In the genomic region with DNA sequence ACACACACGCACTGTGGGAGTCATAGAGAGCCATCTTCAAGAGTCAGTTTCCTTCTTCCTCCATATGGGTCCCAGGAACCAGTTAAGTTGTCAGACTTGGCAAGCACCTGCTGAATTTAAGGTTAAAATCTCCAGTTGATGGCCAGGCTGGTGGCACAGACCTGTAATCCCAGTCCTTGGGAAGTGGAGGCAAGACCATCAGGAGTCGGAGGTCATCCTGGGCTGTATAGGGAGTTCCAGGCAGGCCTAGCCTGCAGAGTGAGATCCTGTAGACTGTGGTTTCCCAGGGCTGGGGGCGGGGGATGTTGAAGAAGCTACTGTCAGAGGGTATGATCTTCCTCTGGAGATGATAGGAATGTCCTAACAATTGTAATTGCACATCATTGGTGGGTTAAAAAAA, we compare ENCODE assay signal across 27 mouse cellular contexts. TPM values are rescaled to one million over a fixed set of nuclear protein-coding genes. Genes with fewer than 3 reads are reported as not detected.
"Had no signal": no experiment of that assay in that cellular context is flagged by ENCODE, and none has a peak within 500 bp of the region (broad histone marks: within the 10 kb centered on the region; RNA-seq: fewer than 3 reads in every experiment).

No protein-coding gene starts in this region.

- H3K4me3 ChIP-seq: lung, embryonic 15.5 days; megakaryocyte, embryonic 14.5 days; midbrain, embryonic 13.5 days; myocyte; neural tube, embryonic 12.5 days had no signal

- H3K27ac ChIP-seq: lung, embryonic 15.5 days; macrophage; midbrain, embryonic 13.5 days; neural tube, embryonic 12.5 days had no signal

- ATAC-seq: lung, postnatal 0 days; midbrain, embryonic 13.5 days; midbrain, embryonic 16.5 days had no signal

- H3K4me1 ChIP-seq: lung, embryonic 15.5 days; midbrain, embryonic 13.5 days; neural tube, embryonic 12.5 days had no signal

- H3K27me3 ChIP-seq: lung, embryonic 15.5 days; neural tube, embryonic 12.5 days had no signal

- DNase-seq: lung, adult 2 months; lung, postnatal 14 days; lung, postnatal 36 days; retina, postnatal 1 day; right cerebral cortex, adult 18-20 months; right cerebral cortex, postnatal 25 days; right cerebral cortex, postnatal 4 days; spleen, adult 18-20 months; thymus, adult 18-20 months; thymus, postnatal 14 days; thymus, postnatal 36 days had no signal

- H3K9me3 ChIP-seq: lung, embryonic 15.5 days; midbrain, embryonic 13.5 days; neural tube, embryonic 12.5 days had no signal

- H3K36me3 ChIP-seq: lung, embryonic 15.5 days; midbrain, embryonic 13.5 days; neural tube, embryonic 12.5 days had no signal

- H3K9ac ChIP-seq: lung, embryonic 15.5 days; midbrain, embryonic 13.5 days; neural tube, embryonic 12.5 days had no signal

- H3K4me2 ChIP-seq: lung, embryonic 15.5 days; midbrain, embryonic 11.5 days; midbrain, embryonic 13.5 days; neural tube, embryonic 12.5 days had no signal

RNA-seq across cellular contexts. Expression of a gene that starts 5.7 kb away (rescaled TPM):
- total RNA-seq: megakaryocyte progenitor cell, adult 5-6 weeks had no signal
- polyA plus RNA-seq: liver, embryonic 16.5 days; lung, embryonic 15.5 days; lung, postnatal 0 days; macrophage; midbrain, embryonic 11.5 days; midbrain, embryonic 13.5 days; midbrain, embryonic 16.5 days; neural tube, embryonic 12.5 days; neural tube, embryonic 14.5 days; small intestine, adult 2 months; stomach, embryonic 14.5 days; stomach, embryonic 16.5 days; thymus, postnatal 0 days had no signal
